Mouse (Mus musculus) neural tube, embryonic 11.5 days (tissue): ENCODE data around the gene Lrrc75b. TPM values are rescaled to one million over a fixed set of nuclear protein-coding genes. Genes with fewer than 3 reads are reported as not detected.

Source experiments
- ATAC-seq: fragments of 200-750 bp; cut with Nextera tagmentation; 2 replicates; pipeline ENCODE4 v1.8.0; 2017; ENCODE audit warnings: moderate number of reproducible peaks, mild to moderate bottlenecking, moderate TSS enrichment, moderate library complexity; ENCODE audit not compliant: insufficient read depth, low FRiP score, low TSS enrichment
- DNase-seq: peaks from one replicate; pipeline ENCODE4 v3.0.0-alpha.2; 2015; ENCODE audit warnings: low spot score
- H3K27ac ChIP-seq: fragments of 300-500 bp; sonication (generic); 2 replicates; pipeline ENCODE4 v1.5.1; 2014; ENCODE audit warnings: low read depth, mild to moderate bottlenecking, low read length
- H3K27me3 ChIP-seq: fragments of 300-500 bp; sonication (generic); 2 replicates; pipeline ENCODE4 v1.6.1; 2014; ENCODE audit warnings: mild to moderate bottlenecking, low read length, mixed read lengths; ENCODE audit not compliant: control insufficient read depth, insufficient read depth
- H3K36me3 ChIP-seq: fragments of 300-500 bp; sonication (generic); 2 replicates; pipeline ENCODE4 v1.6.1; 2014; ENCODE audit warnings: mild to moderate bottlenecking, low read length, moderate library complexity, mixed read lengths; ENCODE audit not compliant: control insufficient read depth, insufficient read depth
- H3K4me1 ChIP-seq: fragments of 300-500 bp; sonication (generic); 2 replicates; pipeline ENCODE4 v1.6.1; 2014; ENCODE audit warnings: low read length, mixed read lengths; ENCODE audit not compliant: control insufficient read depth, insufficient read depth
- H3K4me2 ChIP-seq: fragments of 300-500 bp; sonication (generic); 2 replicates; pipeline ENCODE4 v1.6.1; 2014; ENCODE audit warnings: low read depth, mild to moderate bottlenecking, moderate library complexity
- H3K4me3 ChIP-seq: fragments of 300-500 bp; sonication (generic); 2 replicates; pipeline ENCODE4 v1.5.1; 2014; ENCODE audit warnings: low read depth, low read length
- H3K9ac ChIP-seq: fragments of 300-500 bp; sonication (generic); 2 replicates; pipeline ENCODE4 v1.6.1; 2014; ENCODE audit warnings: mild to moderate bottlenecking, low read length
- H3K9me3 ChIP-seq: fragments of 300-500 bp; sonication (generic); 2 replicates; pipeline ENCODE4 v1.6.1; 2016; ENCODE audit warnings: low read length; ENCODE audit not compliant: control insufficient read depth
- WGBS: fragments of 180-500 bp; shearing (Covaris S2); extraction: QIAGEN DNeasy Blood & Tissue Kit; methylation state at CpG from one replicate; pipeline ENCODE4 v1.1.7; 2014; 5-methylcytosine and 5-hydroxymethylcytosine counted together
- polyA plus RNA-seq: library from polyadenylated mRNA; unstranded; fragments of >200 nt; fragmentation: Nextera tagmentation; extraction: Ambion mirVana; gene quantifications from 2 replicates; pipeline ENCODE4 v1.2.1, GENCODE M21; 2014

Gene Lrrc75b
- 6.1 and 6.6 TPM in 2 replicates for polyA plus RNA-seq

GRCm38 (mm10) chr10:75559676-75560548 is at the start of gene Lrrc75b:
Gene Lrrc75b, minus strand, starts transcription at chr10:75560330.
- peak within 1 kb of the TSS; percentile 63 for H3K4me3 ChIP-seq
- peak; percentile 43; the same call in 1 of the 2 replicates for ATAC-seq
- no peaks in the 10 kb centered on the region for H3K36me3 ChIP-seq
- DNase-seq: peak; percentile 67
- no peaks in the 10 kb centered on the region; the same call in 1 of the 2 replicates for H3K4me1 ChIP-seq
- peak within 1 kb of the TSS; percentile 95 for H3K4me2 ChIP-seq
- peaks cover 24% of the 10 kb centered on the region for H3K27me3 ChIP-seq
- peak within 1 kb of the TSS; percentile 60; the same call in 1 of the 2 replicates for H3K27ac ChIP-seq
- no peaks in the 10 kb centered on the region for H3K9me3 ChIP-seq
- WGBS: under 1% methylated on average over 72 of the region's 75 CpGs
- H3K9ac ChIP-seq: peak within 1 kb of the TSS; percentile 81

DNA sequence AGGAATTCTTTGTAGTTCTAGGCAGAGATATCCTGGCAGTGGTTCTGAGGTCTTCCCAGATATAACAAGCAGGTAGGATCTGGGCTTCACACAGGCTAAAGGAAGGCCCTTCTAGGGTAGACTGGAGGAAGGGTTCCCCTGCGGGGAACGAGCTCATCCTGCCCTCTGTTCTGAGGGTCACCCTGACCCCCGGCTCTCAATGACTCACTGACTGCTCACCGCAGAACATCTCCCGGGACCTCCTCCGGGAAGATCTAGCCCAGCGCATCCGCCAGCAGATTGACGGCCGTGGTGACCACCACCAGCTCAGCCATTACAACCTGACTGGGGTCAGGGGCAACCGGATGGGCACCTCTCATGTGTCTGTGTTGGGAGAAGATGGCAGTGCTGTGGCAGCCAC is 48.8 kb upstream of the Lrrc75b start:
- no peak overlapping the region for H3K4me2 ChIP-seq
- ATAC-seq: no peak
- no peaks in the 10 kb centered on the region for H3K27me3 ChIP-seq
- H3K9ac ChIP-seq: no peak overlapping the region
- H3K4me1 ChIP-seq: no peaks in the 10 kb centered on the region
- H3K9me3 ChIP-seq: no peaks in the 10 kb centered on the region
- H3K36me3 ChIP-seq: no peaks in the 10 kb centered on the region
- H3K4me3 ChIP-seq: no peak overlapping the region
- DNase-seq: no peak
- H3K27ac ChIP-seq: no peak overlapping the region
- WGBS: 89% methylated on average over 11 of the region's 11 CpGs

- H3K4me2 ChIP-seq: no peak overlapping the region
- no peak overlapping the region for H3K4me3 ChIP-seq
- H3K27me3 ChIP-seq: no peaks in the 10 kb centered on the region
- ATAC-seq (no peak), DNase-seq (no peak)
- H3K9ac ChIP-seq: no peak overlapping the region
- no peaks in the 10 kb centered on the region for H3K9me3 ChIP-seq
- H3K4me1 ChIP-seq: no peaks in the 10 kb centered on the region
- H3K27ac ChIP-seq: no peak overlapping the region
- H3K36me3 ChIP-seq: no peaks in the 10 kb centered on the region
- 84% methylated on average over 4 of the region's 4 CpGs for WGBS
These were observed 47.1 kb upstream of the Lrrc75b start for GRCm38 (mm10) chr10:75607253-75607652.

GRCm38 (mm10) chr10:75605162-75605846 is 45.2 kb upstream of the Lrrc75b start:
- no peak overlapping the region for H3K4me3 ChIP-seq
- H3K4me1 ChIP-seq: no peaks in the 10 kb centered on the region
- no peak overlapping the region for H3K4me2 ChIP-seq
- H3K36me3 ChIP-seq: no peaks in the 10 kb centered on the region
- no peak for ATAC-seq
- H3K9me3 ChIP-seq: no peaks in the 10 kb centered on the region
- WGBS: 48% methylated on average over 11 of the region's 11 CpGs
- DNase-seq: no peak
- H3K27ac ChIP-seq: no peak overlapping the region
- no peaks in the 10 kb centered on the region for H3K27me3 ChIP-seq
- H3K9ac ChIP-seq: no peak overlapping the region

GRCm38 (mm10) chr10:75600189-75600730 is 40.1 kb upstream of the Lrrc75b start:
- Histone ChIP-seq H3K36me3 (no peaks in the 10 kb centered on the region), H3K9me3 (no peaks in the 10 kb centered on the region), H3K4me3 (no peak overlapping the region), H3K27ac (no peak overlapping the region), H3K4me2 (no peak overlapping the region), H3K4me1 (no peaks in the 10 kb centered on the region), H3K27me3 (no peaks in the 10 kb centered on the region), H3K9ac (no peak overlapping the region)
- 88% methylated on average over 7 of the region's 7 CpGs for WGBS
- ATAC-seq (no peak), DNase-seq (no peak)

DNA sequence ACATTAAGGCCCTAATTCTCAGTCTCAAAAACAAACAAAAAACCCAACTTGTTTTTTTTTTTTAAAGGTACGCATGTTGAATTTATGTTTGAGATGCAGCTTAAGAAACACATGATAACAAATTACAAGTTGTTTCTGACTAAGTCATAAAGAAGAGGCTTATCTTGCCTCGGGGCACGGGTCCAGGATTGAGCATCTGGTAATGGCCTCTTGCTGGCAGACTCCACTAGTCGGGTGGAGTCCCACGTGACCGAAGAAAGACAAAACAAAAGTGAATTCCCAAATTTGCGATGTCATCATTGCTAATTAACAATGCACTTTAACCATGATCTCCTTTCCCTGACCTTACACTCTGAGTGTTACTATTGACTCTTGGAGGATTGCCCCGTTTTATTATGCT is 35.9 kb upstream of the Lrrc75b start:
- no peak overlapping the region for H3K4me3 ChIP-seq
- ATAC-seq (no peak), DNase-seq (no peak)
- no peak overlapping the region for H3K9ac ChIP-seq
- no peaks in the 10 kb centered on the region for H3K27me3 ChIP-seq
- no peaks in the 10 kb centered on the region for H3K9me3 ChIP-seq
- WGBS: 92% methylated on average over 8 of the region's 8 CpGs
- no peak overlapping the region for H3K4me2 ChIP-seq
- no peaks in the 10 kb centered on the region for H3K4me1 ChIP-seq
- H3K27ac ChIP-seq: no peak overlapping the region
- H3K36me3 ChIP-seq: no peaks in the 10 kb centered on the region

DNA sequence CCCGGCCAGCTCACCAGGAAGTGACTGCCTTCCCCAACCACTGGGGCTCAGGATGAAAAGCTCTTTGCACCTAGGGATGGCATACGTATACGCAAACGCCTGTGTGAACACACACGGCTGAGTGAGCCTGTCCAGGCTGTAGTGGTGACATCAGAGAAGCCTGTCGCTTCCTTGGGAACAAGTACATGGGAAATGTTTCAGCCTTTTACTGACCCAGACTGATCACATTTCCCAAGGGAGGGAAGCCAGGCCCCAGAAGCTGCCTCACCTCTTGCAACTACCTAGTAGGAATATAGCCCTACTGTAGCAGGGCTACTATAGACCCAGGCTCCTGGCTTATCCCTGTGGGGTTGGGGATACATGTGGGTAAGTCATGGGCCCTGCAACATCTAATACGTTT is 32.5 kb upstream of the Lrrc75b start:
- Histone ChIP-seq H3K27ac (no peak overlapping the region), H3K9ac (no peak overlapping the region), H3K4me2 (no peak overlapping the region), H3K9me3 (no peaks in the 10 kb centered on the region), H3K36me3 (no peaks in the 10 kb centered on the region), H3K4me1 (no peaks in the 10 kb centered on the region), H3K27me3 (no peaks in the 10 kb centered on the region), H3K4me3 (no peak overlapping the region)
- DNase-seq (no peak), ATAC-seq (no peak)
- 82% methylated on average over 7 of the region's 7 CpGs for WGBS

- Histone ChIP-seq H3K9me3 (no peaks in the 10 kb centered on the region), H3K4me2 (no peak overlapping the region), H3K4me1 (no peaks in the 10 kb centered on the region), H3K9ac (no peak overlapping the region), H3K4me3 (no peak overlapping the region), H3K27me3 (no peaks in the 10 kb centered on the region), H3K36me3 (no peaks in the 10 kb centered on the region), H3K27ac (no peak overlapping the region)
- DNase-seq: no peak
- 76% methylated on average over 12 of the region's 12 CpGs for WGBS
- ATAC-seq: no peak
These were observed 31.2 kb upstream of the Lrrc75b start for GRCm38 (mm10) chr10:75591211-75591894.
